Mouse (Mus musculus) adipose tissue, adult 10 weeks (tissue): ENCODE measurements around the gene Gm27027. TPM values are rescaled to one million over a fixed set of nuclear protein-coding genes. Genes with fewer than 3 reads are reported as not detected.

Experiments
- polyA plus RNA-seq: library from polyadenylated mRNA; stranded (reverse); fragments of 350-450 nt; fragmentation: Illumina TruSeq; extraction: RNeasy Lipid Tissue Mini Kit (QIAGEN cat#74804); gene quantifications from one replicate; pipeline ENCODE4 v1.2.3, GENCODE M21; 2014; ENCODE audit warnings: low read depth, low replicate concordance

The Gm27027 gene
- not detected for polyA plus RNA-seq

GRCm38 (mm10) chr2:93996254-93996653, at the start of gene Gm27027:
Gene Gm27027, minus strand, starts transcription at chr2:93996354.

GRCm38 (mm10) chr2:94010335-94011291, 14.5 kb upstream of the Gm27027 start, which contains the start of gene Alkbh3:
Gene Alkbh3, minus strand, starts transcription at chr2:94010807.

GRCm38 (mm10) chr2:93956908-93957784, 39.0 kb downstream of the Gm27027 start, which contains the start of gene Gm13889:
Gene Gm13889, minus strand, starts transcription at chr2:93957201.

Other genes starting within 250 kb of the Gm27027 start
- gene Ext2, start 173.8 kb downstream of the Gm27027 start, polyA plus RNA-seq = 46.1 TPM
- gene Accs, start 146.4 kb downstream of the Gm27027 start, polyA plus RNA-seq = 13.6 TPM
- 0.84 TPM for gene Accsl, start 127.2 kb downstream of the Gm27027 start, polyA plus RNA-seq
- gene Gm13889, start 39.2 kb downstream of the Gm27027 start, polyA plus RNA-seq = 7.4 TPM
- gene Alkbh3, start 14.5 kb upstream of the Gm27027 start, polyA plus RNA-seq = 36.8 TPM
- gene Hsd17b12, start 161.6 kb upstream of the Gm27027 start, polyA plus RNA-seq = 98.0 TPM